Mouse (Mus musculus) testis, adult 2 months (tissue): ENCODE data around the gene Sf3b4.

ENCODE experiments used
- CTCF ChIP-seq: fragments of 200-500 bp; IDR thresholded peaks from 2 replicates; pipeline ENCODE4 v1.5.1; 2012; ENCODE audit warnings: low read depth, mild to moderate bottlenecking, inconsistent platforms, low read length, moderate library complexity; ENCODE audit not compliant: control insufficient read depth, insufficient read depth, insufficient replicate concordance
- POLR2A ChIP-seq: fragments of 200-500 bp; IDR thresholded peaks from 2 replicates; pipeline ENCODE4 v1.6.1; 2012; ENCODE audit warnings: low read depth, mild to moderate bottlenecking, inconsistent platforms, low read length, moderate library complexity; ENCODE audit not compliant: control insufficient read depth

- TF ChIP-seq CTCF (no peak), POLR2A (no peak)
Observed at GRCm38 (mm10) chr3:96161869-96162840, 10.0 kb upstream of the Sf3b4 start, which contains the start of gene Mtmr11.
